Mouse (Mus musculus): ENCODE results near the gene Ces1b. TPM values are rescaled to one million over a fixed set of nuclear protein-coding genes. Genes with fewer than 3 reads are reported as not detected.
A peak's percentile ranks its signal among the peaks of the same experiment; 100 is the strongest.

Ces1b gene
- polyA plus RNA-seq, 1 experiment from 2014 or later, result 0.15 TPM

DNA sequence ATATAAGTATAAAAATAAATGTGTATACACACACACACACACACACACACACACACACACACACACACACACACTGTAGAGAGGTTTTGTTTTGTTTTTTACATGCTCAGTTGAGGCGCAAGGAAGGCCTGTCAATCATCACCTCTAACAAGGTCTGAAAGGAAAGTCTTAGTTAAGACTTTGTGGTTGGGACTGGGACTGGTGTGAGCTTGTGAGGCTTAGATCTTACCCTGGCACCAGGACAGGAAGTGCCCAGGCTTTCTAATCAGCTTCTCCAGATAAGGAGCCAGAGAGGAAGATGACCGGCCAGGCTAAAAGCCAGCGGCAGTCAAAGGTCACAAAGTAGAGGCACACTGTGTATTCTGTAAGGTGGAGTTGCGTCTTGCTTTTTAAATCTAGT, 65.5 kb downstream of the Ces1b start:
- no peak for ATAC-seq
- 65% methylated on average over 4 of the region's 4 CpGs for WGBS
- Histone ChIP-seq H3K4me1 (ENCODE audit: control insufficient read depth, insufficient read depth, low read length) (no peaks in the 10 kb centered on the region), H3K27ac (ENCODE audit: low read length) (no peak overlapping the region), H3K4me3 (ENCODE audit: low read length) (no peak overlapping the region), H3K27me3 (replicated peaks; ENCODE audit: control insufficient read depth, insufficient read depth, low read length) (no peaks in the 10 kb centered on the region), H3K4me2 (ENCODE audit: low read depth, low read length) (no peak overlapping the region), H3K9ac (ENCODE audit: low read depth, low read length) (no peak overlapping the region), H3K9me3 (ENCODE audit: control insufficient read depth, low read length) (no peaks in the 10 kb centered on the region), H3K36me3 (ENCODE audit: control insufficient read depth, insufficient read depth, low read length) (no peaks in the 10 kb centered on the region)

DNA sequence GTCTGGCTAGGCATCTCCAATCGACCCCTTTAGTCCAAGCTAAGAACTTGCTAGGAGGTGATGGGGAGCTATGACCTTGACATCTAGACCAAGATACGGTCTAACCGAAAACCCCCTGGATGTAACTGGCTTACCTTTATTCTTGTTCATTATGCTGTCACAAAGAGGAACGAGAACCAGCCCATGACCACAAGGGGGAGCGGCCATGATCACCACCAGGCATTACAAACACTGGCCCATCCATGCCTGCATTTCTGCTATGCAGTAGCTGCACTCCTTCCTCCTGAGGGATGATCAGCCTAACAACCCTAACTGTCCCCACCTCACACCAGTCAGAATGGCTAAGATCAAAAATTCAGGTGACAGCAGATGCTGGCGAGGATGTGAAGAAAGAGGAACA, 67.6 kb downstream of the Ces1b start:
- Histone ChIP-seq H3K4me3 (ENCODE audit: low read length) (no peak overlapping the region), H3K27ac (ENCODE audit: low read length) (no peak overlapping the region), H3K27me3 (replicated peaks; ENCODE audit: control insufficient read depth, insufficient read depth, low read length) (no peaks in the 10 kb centered on the region), H3K4me2 (ENCODE audit: low read depth, low read length) (no peak overlapping the region), H3K36me3 (ENCODE audit: control insufficient read depth, insufficient read depth, low read length) (no peaks in the 10 kb centered on the region), H3K4me1 (ENCODE audit: control insufficient read depth, insufficient read depth, low read length) (no peaks in the 10 kb centered on the region), H3K9me3 (ENCODE audit: control insufficient read depth, low read length) (no peaks in the 10 kb centered on the region), H3K9ac (ENCODE audit: low read depth, low read length) (no peak overlapping the region)
- WGBS, result 74% methylated on average over 6 of the region's 6 CpGs
- ATAC-seq, result no peak

DNA sequence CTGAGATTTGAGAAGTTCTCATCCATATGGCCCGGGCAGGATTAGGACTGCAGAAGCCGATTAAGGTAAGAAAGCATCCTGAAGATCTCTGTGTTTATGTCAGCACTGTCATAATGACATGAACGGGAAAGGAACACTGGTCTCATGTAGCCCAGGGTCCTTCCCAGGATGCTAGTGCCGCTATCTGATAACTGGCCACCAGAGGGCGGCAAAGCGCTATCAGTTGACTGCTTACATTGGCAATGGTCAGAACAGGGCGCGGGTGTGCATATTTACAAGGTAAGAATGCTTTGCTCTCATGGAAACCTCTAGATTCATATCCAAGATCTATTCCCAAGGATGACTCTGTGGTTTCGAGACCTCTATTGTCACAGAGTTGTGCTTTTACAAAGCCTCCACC, 68.4 kb downstream of the Ces1b start:
- no peak overlapping the region for H3K4me3 ChIP-seq (ENCODE audit: low read length)
- no peak overlapping the region for H3K4me2 ChIP-seq (ENCODE audit: low read depth, low read length)
- no peaks in the 10 kb centered on the region for H3K9me3 ChIP-seq (ENCODE audit: control insufficient read depth, low read length)
- no peaks in the 10 kb centered on the region for H3K36me3 ChIP-seq (ENCODE audit: control insufficient read depth, insufficient read depth, low read length)
- no peak overlapping the region for H3K27ac ChIP-seq (ENCODE audit: low read length)
- H3K4me1 ChIP-seq (ENCODE audit: control insufficient read depth, insufficient read depth, low read length), result no peaks in the 10 kb centered on the region
- H3K9ac ChIP-seq (ENCODE audit: low read depth, low read length), result no peak overlapping the region
- WGBS, result 7% methylated on average over 9 of the region's 9 CpGs
- ATAC-seq, result peak; percentile 50
- no peaks in the 10 kb centered on the region for H3K27me3 ChIP-seq (replicated peaks; ENCODE audit: control insufficient read depth, insufficient read depth, low read length)

DNA sequence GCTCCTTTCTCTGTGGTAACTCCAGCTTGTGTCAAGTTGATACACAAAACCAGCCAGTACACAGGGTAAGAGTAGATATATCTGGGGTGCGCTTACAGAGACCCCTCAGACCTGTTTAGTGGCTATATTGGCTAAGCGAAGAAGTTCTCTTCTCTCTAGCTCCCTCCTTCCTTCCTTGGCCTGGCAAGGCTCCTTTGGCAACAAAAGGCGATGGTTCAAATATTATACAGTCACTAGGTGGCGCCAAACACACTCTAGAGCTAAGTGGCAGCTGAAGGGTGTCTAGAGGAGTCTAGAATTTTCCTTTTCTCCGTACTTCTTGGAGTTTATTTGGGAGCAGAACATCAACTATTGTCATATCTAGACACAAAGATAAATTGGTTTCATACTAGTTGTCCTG, 69.5 kb downstream of the Ces1b start:
- no peaks in the 10 kb centered on the region for H3K27me3 ChIP-seq (replicated peaks; ENCODE audit: control insufficient read depth, insufficient read depth, low read length)

More for the DNA sequence above, 69.5 kb downstream of the Ces1b start:
- no peak overlapping the region for H3K9ac ChIP-seq (ENCODE audit: low read depth, low read length)
- no peak for ATAC-seq
- no peaks in the 10 kb centered on the region for H3K9me3 ChIP-seq (ENCODE audit: control insufficient read depth, low read length)
- no peaks in the 10 kb centered on the region for H3K36me3 ChIP-seq (ENCODE audit: control insufficient read depth, insufficient read depth, low read length)
- H3K4me2 ChIP-seq (ENCODE audit: low read depth, low read length), result no peak overlapping the region
- H3K4me3 ChIP-seq (ENCODE audit: low read length), result no peak overlapping the region
- H3K27ac ChIP-seq (ENCODE audit: low read length), result no peak overlapping the region
- H3K4me1 ChIP-seq (ENCODE audit: control insufficient read depth, insufficient read depth, low read length), result no peaks in the 10 kb centered on the region
- 25% methylated on average over 5 of the region's 5 CpGs for WGBS

Other genes with a start within 250 kb of the Ces1b start
- 5.7 and 6.8 TPM in 2 replicates for gene Lpcat2, start 224.7 kb downstream of the Ces1b start, polyA plus RNA-seq (2015; fragmentation: Nextera tagmentation; extraction: Ambion mirVana)
- gene Capns2, start 178.6 kb downstream of the Ces1b start, polyA plus RNA-seq (2015; fragmentation: Nextera tagmentation; extraction: Ambion mirVana), result not detected in 2 replicates
- gene Slc6a2, start 119.9 kb downstream of the Ces1b start, polyA plus RNA-seq (2015; fragmentation: Nextera tagmentation; extraction: Ambion mirVana), result 0.23 and 0.31 TPM in 2 replicates
- not detected in 2 replicates for gene Ces1a, start 31.8 kb downstream of the Ces1b start, polyA plus RNA-seq (2015; fragmentation: Nextera tagmentation; extraction: Ambion mirVana)
- 2.9 and 3.8 TPM in 2 replicates for gene Ces1c, start 51.3 kb upstream of the Ces1b start, polyA plus RNA-seq (2015; fragmentation: Nextera tagmentation; extraction: Ambion mirVana)
- gene Ces1d, start 117.8 kb upstream of the Ces1b start, polyA plus RNA-seq (2015; fragmentation: Nextera tagmentation; extraction: Ambion mirVana), result 1.2 and 1.4 TPM in 2 replicates
- gene Ces1e, start 149.6 kb upstream of the Ces1b start, polyA plus RNA-seq (2015; fragmentation: Nextera tagmentation; extraction: Ambion mirVana), result 4.3 and 4.5 TPM in 2 replicates
- gene Ces1f, start 199.7 kb upstream of the Ces1b start, polyA plus RNA-seq (2015; fragmentation: Nextera tagmentation; extraction: Ambion mirVana), result 0.13 and 0.43 TPM in 2 replicates